Mouse (Mus musculus): ENCODE measurements at regions not wholly inside any gene's neighbourhood (a gene's known extent, or its start where the extent isn't known, plus 50 kb on each side); places are given as distances from the start of the nearest gene placed in this dataset.

- TF ChIP-seq CTCF (IDR thresholded peaks at IDR 0.05; ENCODE audit: low read depth, low read length): no peak
- TF ChIP-seq POLR2A (IDR thresholded peaks at IDR 0.05; ENCODE audit: extremely low read depth, insufficient read depth, low read length): no peak
These were observed 168.8 kb downstream of the Diras2 start for GRCm38 (mm10) chr13:52362266-52362665.

Data from liver, adult 2 months (tissue).